Mouse (Mus musculus) hindbrain, embryonic 13.5 days (tissue): Measurements from ENCODE around the gene Satb2. TPM values are rescaled to one million over a fixed set of nuclear protein-coding genes. Genes with fewer than 3 reads are reported as not detected.

Source experiments
- ATAC-seq: fragments of 200-750 bp; cut with Nextera tagmentation; 2 replicates; pipeline ENCODE4 v1.8.0; 2017; ENCODE audit warnings: moderate TSS enrichment; ENCODE audit not compliant: low FRiP score
- H3K27ac ChIP-seq: fragments of 300-500 bp; sonication (generic); 2 replicates; pipeline ENCODE4 v1.5.1; 2015; ENCODE audit warnings: inconsistent platforms, mild to moderate bottlenecking, moderate library complexity
- H3K27me3 ChIP-seq: fragments of 300-500 bp; sonication (generic); 2 replicates; pipeline ENCODE4 v1.6.1; 2015; ENCODE audit warnings: mild to moderate bottlenecking, inconsistent platforms
- H3K36me3 ChIP-seq: fragments of 300-500 bp; sonication (generic); 2 replicates; pipeline ENCODE4 v1.6.1; 2015; ENCODE audit warnings: mild to moderate bottlenecking, inconsistent platforms
- H3K4me1 ChIP-seq: fragments of 300-500 bp; sonication (generic); replicated peaks from 2 replicates; pipeline ENCODE4 v1.6.1; 2015; ENCODE audit warnings: inconsistent platforms
- H3K4me2 ChIP-seq: fragments of 300-500 bp; sonication (generic); 2 replicates; pipeline ENCODE4 v1.6.1; 2015; ENCODE audit warnings: inconsistent platforms, mild to moderate bottlenecking, moderate library complexity
- H3K4me3 ChIP-seq: fragments of 300-500 bp; sonication (generic); 2 replicates; pipeline ENCODE4 v1.5.1; 2015; ENCODE audit warnings: mild to moderate bottlenecking, inconsistent platforms
- H3K9ac ChIP-seq: fragments of 300-500 bp; sonication (generic); 2 replicates; pipeline ENCODE4 v1.6.1; 2015; ENCODE audit warnings: mild to moderate bottlenecking, inconsistent platforms
- H3K9me3 ChIP-seq: fragments of 300-500 bp; sonication (generic); 2 replicates; pipeline ENCODE4 v1.6.1; 2016; ENCODE audit warnings: inconsistent platforms
- WGBS: fragments of 180-500 bp; shearing (Covaris S2); methylation state at CpG from one replicate; pipeline ENCODE4 v1.1.7; 2015; 5-methylcytosine and 5-hydroxymethylcytosine counted together
- polyA plus RNA-seq: library from polyadenylated mRNA; unstranded; fragments of >200 nt; fragmentation: Nextera tagmentation; extraction: Ambion mirVana; gene quantifications from 2 replicates; pipeline ENCODE4 v1.2.1, GENCODE M21; 2015

Satb2 gene
- polyA plus RNA-seq, 1 experiment from 2014 or later, result 1.1 TPM

DNA sequence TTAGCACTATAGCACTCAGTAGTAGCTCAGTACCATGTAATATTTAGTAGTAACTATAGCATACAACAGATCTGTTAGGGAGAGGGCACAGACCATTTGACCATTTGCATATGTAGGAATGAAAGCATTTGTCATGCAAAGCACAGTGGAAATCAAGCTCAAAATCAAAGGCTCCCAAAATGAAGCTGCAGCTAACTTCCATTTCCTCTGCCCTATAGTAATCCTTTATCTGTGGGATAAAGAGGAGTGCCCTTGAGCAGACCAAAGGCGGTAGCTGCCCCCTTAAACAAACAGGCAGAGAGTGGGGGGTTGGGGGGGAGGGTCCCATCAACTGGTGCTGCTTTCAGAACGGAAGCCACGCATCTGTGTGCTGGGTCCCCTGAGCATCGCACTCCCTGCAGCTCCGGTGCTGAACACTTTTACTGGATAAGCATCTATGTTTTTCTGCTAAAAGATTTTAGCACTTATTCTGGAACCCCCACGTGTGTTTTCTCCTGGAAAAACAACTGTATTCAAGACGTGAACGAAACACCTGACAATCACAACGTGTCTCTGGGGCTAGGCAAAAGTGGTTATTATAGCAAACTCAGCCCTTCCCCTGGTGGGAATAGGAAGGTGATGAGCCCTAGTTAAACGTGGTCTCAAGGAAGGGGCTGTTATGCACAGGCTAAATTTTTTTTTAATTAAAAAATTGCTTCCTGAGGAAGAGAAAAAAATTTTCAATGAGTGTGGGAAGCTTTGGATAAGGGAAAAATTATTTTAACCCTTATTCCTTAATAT is 133.7 kb downstream of the Satb2 start:
- no peak overlapping the region for H3K9ac ChIP-seq
- peak; percentile 61; the same call in 1 of the 2 replicates for ATAC-seq
- 12% methylated on average over 10 of the region's 10 CpGs for WGBS
- no peaks in the 10 kb centered on the region for H3K9me3 ChIP-seq
- peak overlapping the region; percentile 32 for H3K4me2 ChIP-seq
- H3K36me3 ChIP-seq, result no peaks in the 10 kb centered on the region
- no peak overlapping the region for H3K27ac ChIP-seq
- no peak overlapping the region for H3K4me3 ChIP-seq
- H3K4me1 ChIP-seq, result peaks cover 16% of the 10 kb centered on the region
- H3K27me3 ChIP-seq, result no peaks in the 10 kb centered on the region

DNA sequence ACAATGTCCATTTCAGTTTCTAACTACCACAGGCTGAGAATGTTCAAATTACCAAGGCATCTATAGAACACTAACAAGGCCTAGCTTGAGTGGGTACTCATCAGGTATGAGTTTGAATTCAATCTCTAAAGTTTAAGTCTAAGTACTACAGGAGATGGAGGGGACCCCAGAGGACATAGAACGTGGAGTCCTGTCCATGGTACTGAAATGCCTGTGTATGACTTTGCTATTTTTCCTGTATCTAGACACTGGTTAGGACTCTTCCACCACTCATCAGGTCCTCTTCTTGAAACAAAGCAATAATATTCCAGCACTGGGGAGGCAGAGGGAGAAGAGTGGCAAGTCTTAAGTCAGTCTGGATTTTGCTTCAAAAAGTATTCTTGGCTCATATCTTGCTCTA is 139.5 kb downstream of the Satb2 start:
- WGBS, result 58% methylated on average over 1 of the region's 1 CpGs

DNA sequence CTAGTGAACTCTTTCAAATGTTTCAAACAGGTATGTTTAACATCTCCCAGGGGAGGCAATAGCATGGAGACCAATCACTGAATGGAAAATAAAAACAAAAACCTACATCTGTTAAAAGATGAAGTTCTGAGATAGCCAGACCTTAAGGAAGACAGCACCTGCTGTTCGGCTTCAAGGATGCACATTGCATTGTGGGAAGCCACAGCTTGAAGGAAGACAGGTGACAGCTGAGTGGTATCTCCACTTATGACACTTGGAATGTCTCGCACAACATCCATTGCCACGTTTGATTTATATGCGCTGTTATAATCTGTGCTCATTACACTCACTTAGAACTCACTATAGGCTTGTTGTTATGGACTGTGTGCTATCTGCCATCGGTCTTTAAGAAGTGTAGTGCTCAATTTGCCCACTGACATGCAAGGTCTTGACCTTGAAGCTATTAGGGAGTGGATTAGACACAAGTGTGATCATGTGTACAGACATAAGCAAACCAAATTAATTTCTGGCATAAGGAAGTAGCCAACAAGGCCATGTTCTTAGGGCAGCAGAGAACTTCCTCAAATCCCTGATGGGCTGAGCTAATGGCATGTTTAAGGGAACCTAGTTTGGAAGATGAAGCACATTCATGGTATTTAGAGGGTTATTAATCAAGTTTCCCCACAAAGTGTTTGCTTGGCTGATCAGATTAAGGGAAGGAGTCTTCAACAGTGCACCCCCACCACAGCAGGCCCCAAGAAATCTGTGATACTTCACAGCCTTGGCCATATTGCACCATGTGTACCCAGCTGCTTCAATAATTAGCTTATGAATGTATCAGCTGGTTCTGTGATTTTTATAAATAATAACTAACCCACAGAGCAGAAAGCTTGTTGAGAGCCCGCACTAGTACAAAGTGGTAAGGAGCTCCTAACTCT is 144.2 kb downstream of the Satb2 start:
- WGBS, result 57% methylated on average over 6 of the region's 6 CpGs
- H3K9me3 ChIP-seq, result no peaks in the 10 kb centered on the region
- H3K4me1 ChIP-seq, result peaks cover 28% of the 10 kb centered on the region
- no peaks in the 10 kb centered on the region for H3K27me3 ChIP-seq
- H3K4me3 ChIP-seq, result no peak overlapping the region
- ATAC-seq, result peak; percentile 54
- H3K9ac ChIP-seq, result no peak overlapping the region
- H3K36me3 ChIP-seq, result no peaks in the 10 kb centered on the region
- H3K4me2 ChIP-seq, result no peak overlapping the region
- H3K27ac ChIP-seq, result peak overlapping the region; percentile 52; the same call in 1 of the 2 replicates

More for the DNA sequence above, 139.5 kb downstream of the Satb2 start:
- Histone ChIP-seq H3K27ac (no peak overlapping the region), H3K4me1 (peaks cover 16% of the 10 kb centered on the region), H3K4me2 (no peak overlapping the region), H3K9me3 (no peaks in the 10 kb centered on the region), H3K4me3 (no peak overlapping the region), H3K36me3 (no peaks in the 10 kb centered on the region), H3K9ac (no peak overlapping the region), H3K27me3 (no peaks in the 10 kb centered on the region)
- ATAC-seq, result no peak

DNA sequence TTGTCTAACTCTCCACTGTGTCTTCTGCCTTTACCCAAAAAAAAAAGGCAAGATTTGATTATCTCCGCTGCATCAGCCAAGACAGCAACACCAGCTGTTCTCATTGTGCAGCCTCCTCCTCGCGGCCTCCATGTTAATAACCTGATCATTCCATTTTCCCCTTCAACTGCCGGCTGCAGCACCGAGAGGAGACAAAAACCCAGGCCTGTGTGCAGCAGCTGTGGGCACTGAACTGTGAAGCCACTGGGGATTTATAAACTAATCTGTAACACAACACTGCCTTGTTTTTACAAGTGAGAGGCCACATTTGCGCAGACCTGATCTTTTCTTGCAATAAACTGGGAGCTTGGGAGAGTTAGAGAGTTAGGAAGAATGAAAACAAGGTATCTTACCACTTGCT is 145.1 kb downstream of the Satb2 start:
- H3K27ac ChIP-seq, result peak overlapping the region; percentile 81
- H3K9me3 ChIP-seq, result no peaks in the 10 kb centered on the region
- H3K4me2 ChIP-seq, result peak overlapping the region; percentile 20
- WGBS, result 4% methylated on average over 6 of the region's 6 CpGs
- no peaks in the 10 kb centered on the region for H3K27me3 ChIP-seq
- ATAC-seq, result peak; percentile 89
- no peak overlapping the region for H3K9ac ChIP-seq
- no peaks in the 10 kb centered on the region for H3K36me3 ChIP-seq
- peaks cover 28% of the 10 kb centered on the region for H3K4me1 ChIP-seq
- H3K4me3 ChIP-seq, result no peak overlapping the region

DNA sequence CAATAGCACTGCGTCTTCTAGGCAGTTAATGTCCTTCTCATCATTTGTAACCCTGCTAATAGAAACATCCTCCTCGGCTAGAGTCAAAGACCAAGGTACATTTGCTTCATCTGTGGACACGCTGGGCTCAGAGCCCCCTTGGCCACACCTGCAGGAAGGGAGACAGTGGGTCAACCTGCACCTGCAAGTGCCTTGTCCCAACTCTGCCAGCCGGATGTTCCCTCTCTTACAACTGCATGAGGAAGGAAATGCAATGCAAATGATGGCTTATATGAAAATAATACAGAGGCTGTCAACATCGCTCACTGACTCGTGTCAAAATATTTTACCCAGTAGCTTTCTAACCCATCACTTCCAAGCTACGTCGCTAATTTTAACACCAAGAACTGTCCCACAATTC is 145.7 kb downstream of the Satb2 start:
- ATAC-seq, result no peak
- peak overlapping the region; percentile 20; the same call in 1 of the 2 replicates for H3K4me2 ChIP-seq
- no peaks in the 10 kb centered on the region for H3K9me3 ChIP-seq
- no peaks in the 10 kb centered on the region for H3K36me3 ChIP-seq
- peak overlapping the region; percentile 81 for H3K27ac ChIP-seq
- H3K27me3 ChIP-seq, result no peaks in the 10 kb centered on the region
- H3K4me3 ChIP-seq, result no peak overlapping the region
- peaks cover 28% of the 10 kb centered on the region for H3K4me1 ChIP-seq
- 61% methylated on average over 8 of the region's 8 CpGs for WGBS
- no peak overlapping the region for H3K9ac ChIP-seq

DNA sequence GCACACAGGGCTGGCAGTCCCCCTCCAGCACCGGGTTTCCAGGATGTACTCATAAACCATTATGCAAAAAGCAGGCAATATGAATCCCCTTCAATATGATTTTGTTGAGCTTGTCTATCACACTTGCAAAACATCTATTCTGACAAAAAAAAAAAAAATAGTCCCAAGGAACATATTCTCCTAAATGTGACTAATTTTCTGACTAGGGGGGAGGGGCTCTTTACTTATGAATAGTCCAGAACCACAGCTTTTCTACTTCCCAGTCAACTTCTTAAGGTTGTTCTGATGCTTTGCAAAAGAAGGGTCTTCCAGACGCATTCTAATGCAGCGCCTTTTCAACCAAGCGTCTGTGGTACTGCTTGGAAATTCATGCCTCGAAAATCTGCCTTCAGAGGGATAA is 155.7 kb downstream of the Satb2 start:
- Histone ChIP-seq H3K27ac (no peak overlapping the region), H3K27me3 (no peaks in the 10 kb centered on the region), H3K9me3 (no peaks in the 10 kb centered on the region), H3K4me1 (no peaks in the 10 kb centered on the region), H3K4me2 (no peak overlapping the region), H3K4me3 (no peak overlapping the region), H3K9ac (no peak overlapping the region), H3K36me3 (no peaks in the 10 kb centered on the region)
- ATAC-seq, result no peak
- 89% methylated on average over 5 of the region's 5 CpGs for WGBS

DNA sequence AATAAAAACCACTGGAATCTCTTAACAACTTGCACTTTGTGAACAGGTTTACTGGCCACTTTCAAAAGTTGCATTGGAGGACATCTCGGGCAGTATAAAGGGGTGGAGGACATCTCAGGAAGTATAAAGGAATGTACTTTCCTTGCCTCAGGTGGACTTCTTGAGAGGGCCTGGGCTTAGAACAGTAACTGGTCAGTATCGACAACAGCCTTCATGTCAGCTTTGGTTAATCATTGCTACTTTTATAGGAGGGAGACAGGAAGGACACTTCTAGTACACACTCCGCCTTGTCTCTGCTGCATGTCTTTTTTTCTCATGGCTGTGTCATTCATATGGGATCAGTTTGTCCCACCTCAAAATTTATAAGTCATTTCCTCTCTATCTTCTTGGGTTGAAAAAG is 156.4 kb downstream of the Satb2 start:
- WGBS, result 88% methylated on average over 3 of the region's 3 CpGs
- H3K36me3 ChIP-seq, result no peaks in the 10 kb centered on the region

DNA sequence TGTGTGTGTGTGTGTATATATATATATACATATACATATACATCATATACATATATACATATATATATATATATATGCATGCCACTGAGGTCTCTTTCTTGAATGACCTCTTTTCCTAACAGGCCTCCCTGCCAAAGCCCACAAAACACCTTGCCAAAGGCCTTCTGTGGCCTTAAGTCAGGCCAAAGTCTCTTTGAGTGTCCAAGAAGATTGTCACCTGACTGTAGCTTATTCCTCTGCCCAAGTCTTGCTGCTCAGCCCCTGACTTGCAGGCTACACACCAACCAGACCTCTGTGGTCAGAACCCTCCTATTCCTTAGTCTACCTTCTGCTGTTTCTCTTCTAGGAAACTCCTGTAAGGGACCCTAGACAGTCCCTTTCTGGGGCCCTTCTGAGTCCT is 164.9 kb downstream of the Satb2 start:
- Histone ChIP-seq H3K36me3 (no peaks in the 10 kb centered on the region), H3K4me2 (no peak overlapping the region), H3K27me3 (no peaks in the 10 kb centered on the region), H3K4me3 (no peak overlapping the region), H3K4me1 (no peaks in the 10 kb centered on the region), H3K27ac (no peak overlapping the region), H3K9me3 (no peaks in the 10 kb centered on the region), H3K9ac (no peak overlapping the region)
- no peak for ATAC-seq

More for the DNA sequence above, 156.4 kb downstream of the Satb2 start:
- H3K9me3 ChIP-seq, result no peaks in the 10 kb centered on the region
- no peaks in the 10 kb centered on the region for H3K4me1 ChIP-seq
- H3K27me3 ChIP-seq, result no peaks in the 10 kb centered on the region
- no peak for ATAC-seq
- H3K27ac ChIP-seq, result no peak overlapping the region
- H3K4me2 ChIP-seq, result no peak overlapping the region
- H3K4me3 ChIP-seq, result no peak overlapping the region
- no peak overlapping the region for H3K9ac ChIP-seq

DNA sequence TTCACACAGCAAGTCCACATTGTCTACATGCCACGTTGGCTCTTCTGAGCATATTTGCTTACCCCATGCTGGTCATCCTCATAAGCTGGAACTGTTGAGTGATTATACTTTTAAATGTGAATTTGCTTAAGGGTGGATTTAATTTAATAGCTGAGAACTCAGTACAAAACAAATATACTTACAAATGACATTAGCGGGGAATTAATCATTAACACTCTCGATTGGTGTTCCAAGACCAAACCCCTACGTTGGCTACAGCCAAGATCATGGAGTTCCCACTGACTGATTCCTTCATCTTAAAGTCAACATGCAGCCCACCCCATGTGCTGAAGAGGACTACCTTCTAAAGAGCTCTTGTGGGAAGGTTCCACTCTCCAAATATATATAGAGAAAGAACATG is 165.5 kb downstream of the Satb2 start:
- H3K27ac ChIP-seq, result no peak overlapping the region
- ATAC-seq, result no peak
- no peaks in the 10 kb centered on the region for H3K9me3 ChIP-seq
- no peaks in the 10 kb centered on the region for H3K36me3 ChIP-seq
- no peaks in the 10 kb centered on the region for H3K4me1 ChIP-seq
- no peak overlapping the region for H3K4me3 ChIP-seq
- H3K4me2 ChIP-seq, result no peak overlapping the region
- no peaks in the 10 kb centered on the region for H3K27me3 ChIP-seq
- H3K9ac ChIP-seq, result no peak overlapping the region
- WGBS, result 85% methylated on average over 4 of the region's 4 CpGs

DNA sequence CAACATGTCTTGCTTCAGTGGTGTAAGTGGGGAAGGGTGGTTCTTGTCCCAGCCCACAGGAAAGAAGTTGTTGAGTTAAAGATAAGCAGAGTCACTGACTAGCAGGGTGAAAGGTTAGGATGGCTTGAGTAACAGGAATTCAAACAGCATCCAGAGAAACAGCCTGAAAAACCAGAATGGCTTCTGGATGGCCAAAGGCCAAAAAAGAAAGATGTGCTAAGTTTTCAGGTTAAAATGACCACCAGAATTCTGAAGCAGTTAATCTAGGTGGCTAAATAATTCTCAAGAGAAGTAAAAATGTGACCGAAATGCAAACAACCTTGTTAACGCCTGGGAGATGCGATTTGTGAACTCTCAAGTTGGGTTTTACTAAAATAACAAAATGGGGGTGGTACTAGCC is 167.0 kb downstream of the Satb2 start:
- Histone ChIP-seq H3K9me3 (no peaks in the 10 kb centered on the region), H3K9ac (no peak overlapping the region), H3K4me1 (no peaks in the 10 kb centered on the region), H3K27ac (no peak overlapping the region), H3K27me3 (no peaks in the 10 kb centered on the region), H3K36me3 (no peaks in the 10 kb centered on the region), H3K4me3 (no peak overlapping the region), H3K4me2 (no peak overlapping the region)
- no peak for ATAC-seq
- 94% methylated on average over 3 of the region's 3 CpGs for WGBS

DNA sequence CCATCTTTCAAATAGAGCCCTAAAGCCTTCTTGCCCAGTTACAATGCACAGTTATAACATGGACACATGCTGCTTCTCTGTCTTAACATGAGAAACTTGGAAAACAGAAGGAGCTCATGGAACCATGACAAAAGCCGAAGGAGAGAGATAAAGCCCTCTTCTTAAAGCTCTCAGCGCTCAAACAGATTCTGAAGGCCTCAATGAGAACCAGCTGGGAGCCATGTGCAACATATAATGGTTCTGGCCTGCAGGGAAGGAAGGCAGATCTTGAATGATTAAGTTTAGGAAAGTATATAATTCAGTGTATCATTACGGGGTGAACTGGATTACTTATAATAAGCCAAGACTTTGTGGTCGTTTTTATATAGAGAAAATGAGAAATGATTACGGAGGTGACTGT is 172.4 kb downstream of the Satb2 start:
- Histone ChIP-seq H3K27me3 (no peaks in the 10 kb centered on the region), H3K36me3 (no peaks in the 10 kb centered on the region), H3K9me3 (no peaks in the 10 kb centered on the region), H3K4me1 (no peaks in the 10 kb centered on the region), H3K9ac (no peak overlapping the region), H3K4me3 (no peak overlapping the region), H3K4me2 (no peak overlapping the region), H3K27ac (no peak overlapping the region)
- 79% methylated on average over 5 of the region's 5 CpGs for WGBS
- ATAC-seq, result no peak

DNA sequence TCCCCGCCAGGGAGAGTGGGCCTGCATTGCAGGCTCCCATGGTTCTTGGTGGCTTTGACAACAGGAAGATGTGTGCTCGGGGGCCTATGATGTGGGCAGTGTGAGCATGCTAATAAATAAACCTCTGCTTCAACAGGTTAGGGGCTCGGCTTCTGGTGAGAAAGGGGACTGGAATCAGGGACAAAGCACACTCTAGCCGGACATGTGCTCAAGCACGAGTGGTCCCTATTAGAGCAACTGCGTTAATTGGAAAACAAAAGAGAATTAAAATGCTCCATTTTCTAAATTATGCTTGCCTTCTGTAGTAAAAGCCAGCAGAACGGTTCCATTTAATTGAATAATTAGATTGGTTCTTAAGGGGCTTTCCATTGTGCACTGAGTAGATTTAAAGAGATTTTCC is 177.8 kb downstream of the Satb2 start:
- Histone ChIP-seq H3K27ac (no peak overlapping the region), H3K4me3 (no peak overlapping the region), H3K4me2 (no peak overlapping the region), H3K36me3 (peaks cover 4% of the 10 kb centered on the region; the same call in 1 of the 2 replicates), H3K9me3 (no peaks in the 10 kb centered on the region), H3K9ac (no peak overlapping the region), H3K4me1 (no peaks in the 10 kb centered on the region), H3K27me3 (no peaks in the 10 kb centered on the region)
- 65% methylated on average over 7 of the region's 7 CpGs for WGBS
- ATAC-seq, result no peak
